Mouse (Mus musculus) stomach, embryonic 14.5 days (tissue): ENCODE data around the gene Vwa1. TPM values are rescaled to one million over a fixed set of nuclear protein-coding genes. Genes with fewer than 3 reads are reported as not detected.
"Not testable (repeated sequence)": the region's sequence is repeated elsewhere in the genome, so short reads cannot be mapped to it uniquely, and the experiment has no call there.

Experiments
- ATAC-seq: fragments of 200-750 bp; cut with Nextera tagmentation; 2 replicates; pipeline ENCODE4 v1.8.0; 2017; ENCODE audit warnings: low read depth, moderate TSS enrichment; ENCODE audit not compliant: insufficient number of reproducible peaks, insufficient read depth, low FRiP score
- H3K27ac ChIP-seq: fragments of 300-500 bp; sonication (generic); 2 replicates; pipeline ENCODE4 v1.5.1; 2014; ENCODE audit warnings: mild to moderate bottlenecking, low read length, moderate library complexity, mixed read lengths
- H3K27me3 ChIP-seq: fragments of 300-500 bp; sonication (generic); 2 replicates; pipeline ENCODE4 v1.6.1; 2014; ENCODE audit warnings: low read length, control low read depth, mixed read lengths; ENCODE audit not compliant: control insufficient read depth, insufficient read depth
- H3K36me3 ChIP-seq: fragments of 300-500 bp; sonication (generic); 2 replicates; pipeline ENCODE4 v1.6.1; 2014; ENCODE audit warnings: mild to moderate bottlenecking, control low read depth, low read length, moderate library complexity, mixed read lengths; ENCODE audit not compliant: control insufficient read depth, insufficient read depth
- H3K4me1 ChIP-seq: fragments of 300-500 bp; sonication (generic); 2 replicates; pipeline ENCODE4 v1.6.1; 2014; ENCODE audit warnings: low read length, control low read depth, mixed read lengths; ENCODE audit not compliant: control insufficient read depth, insufficient read depth
- H3K4me2 ChIP-seq: fragments of 300-500 bp; sonication (generic); replicated peaks from 2 replicates; pipeline ENCODE4 v1.6.1; 2014; ENCODE audit warnings: low read depth, low read length, control low read depth
- H3K4me3 ChIP-seq: fragments of 300-500 bp; sonication (generic); 2 replicates; pipeline ENCODE4 v1.5.1; 2014; ENCODE audit warnings: low read depth, low read length, control low read depth
- H3K9ac ChIP-seq: fragments of 300-500 bp; sonication (generic); replicated peaks from 2 replicates; pipeline ENCODE4 v1.6.1; 2014; ENCODE audit warnings: low read depth, mild to moderate bottlenecking, control low read depth, low read length, moderate library complexity, mixed read lengths
- H3K9me3 ChIP-seq: fragments of 300-500 bp; sonication (generic); 2 replicates; pipeline ENCODE4 v1.6.1; 2016; ENCODE audit warnings: low read depth, low read length, control low read depth; ENCODE audit not compliant: control insufficient read depth
- WGBS: fragments of 180-500 bp; shearing (Covaris S2); extraction: QIAGEN DNeasy Blood & Tissue Kit; methylation state at CpG from one replicate; pipeline ENCODE4 v1.1.7; 2014; 5-methylcytosine and 5-hydroxymethylcytosine counted together
- polyA plus RNA-seq: library from polyadenylated mRNA; unstranded; fragments of >200 nt; fragmentation: Nextera tagmentation; extraction: Ambion mirVana; gene quantifications from 2 replicates; pipeline ENCODE4 v1.2.1, GENCODE M21; 2014

The Vwa1 gene
- polyA plus RNA-seq, 1 experiment from 2014 or later = 26.8 TPM

DNA sequence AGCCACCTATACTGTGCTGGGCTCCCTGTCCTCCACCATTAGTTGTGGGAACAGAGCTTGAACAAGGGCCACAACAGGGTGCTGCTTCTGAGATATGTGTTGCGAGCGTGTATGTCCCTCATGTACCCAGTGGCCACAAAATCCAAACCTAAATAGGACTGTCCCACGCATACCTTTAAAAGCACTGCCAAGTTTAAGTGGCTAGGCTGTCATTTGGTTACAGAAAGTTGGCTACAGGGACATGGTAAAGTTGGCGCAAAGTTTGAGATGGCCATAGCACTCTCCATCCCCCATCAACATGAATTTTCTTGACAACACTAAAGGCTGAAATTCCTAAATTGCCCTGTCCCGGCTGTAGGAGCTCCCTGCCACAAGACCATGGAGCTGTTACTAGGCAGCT, 29.4 kb downstream of the Vwa1 start:
- no peaks in the 10 kb centered on the region for H3K9me3 ChIP-seq
- no peak overlapping the region for H3K27ac ChIP-seq
- H3K9ac ChIP-seq = no peak overlapping the region
- H3K4me2 ChIP-seq = no peak overlapping the region
- H3K27me3 ChIP-seq = no peaks in the 10 kb centered on the region
- H3K36me3 ChIP-seq = peaks cover 76% of the 10 kb centered on the region
- WGBS = 91% methylated on average over 5 of the region's 5 CpGs
- H3K4me3 ChIP-seq = no peak overlapping the region
- ATAC-seq = no peak
- H3K4me1 ChIP-seq = no peaks in the 10 kb centered on the region

DNA sequence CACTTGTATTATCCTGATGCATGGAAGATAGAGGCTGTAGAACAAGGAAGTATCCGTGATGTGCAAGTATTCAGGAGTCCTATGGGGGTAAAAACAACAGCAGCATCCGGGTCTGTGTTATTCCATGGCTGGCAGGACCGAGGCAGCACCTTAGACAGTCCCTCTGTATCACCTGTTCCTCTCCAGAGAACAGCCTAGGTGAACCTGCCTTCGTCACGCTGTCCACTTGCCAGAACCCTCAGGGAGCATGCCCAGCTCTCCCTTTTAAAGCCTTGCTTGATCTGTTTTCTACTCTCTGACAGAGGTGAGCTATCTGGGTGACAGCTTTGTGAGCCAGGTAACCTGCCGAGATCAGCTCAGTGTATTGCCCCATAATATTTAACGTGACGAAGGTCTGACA, 30.0 kb downstream of the Vwa1 start:
- Histone ChIP-seq H3K27ac (no peak overlapping the region), H3K4me2 (no peak overlapping the region), H3K4me1 (no peaks in the 10 kb centered on the region), H3K4me3 (no peak overlapping the region), H3K9ac (no peak overlapping the region), H3K27me3 (no peaks in the 10 kb centered on the region), H3K36me3 (peaks cover 69% of the 10 kb centered on the region), H3K9me3 (no peaks in the 10 kb centered on the region)
- WGBS = 93% methylated on average over 8 of the region's 8 CpGs
- ATAC-seq = no peak

- WGBS = 92% methylated on average over 5 of the region's 5 CpGs
- H3K4me1 ChIP-seq = no peaks in the 10 kb centered on the region
- no peak overlapping the region for H3K27ac ChIP-seq
- H3K27me3 ChIP-seq = no peaks in the 10 kb centered on the region
- no peak overlapping the region for H3K9ac ChIP-seq
- peaks cover 52% of the 10 kb centered on the region for H3K36me3 ChIP-seq
- H3K9me3 ChIP-seq = no peaks in the 10 kb centered on the region
- ATAC-seq = no peak
- H3K4me3 ChIP-seq = no peak overlapping the region
- H3K4me2 ChIP-seq = no peak overlapping the region
Observed at GRCm38 (mm10) chr4:155742684-155743083, 31.8 kb downstream of the Vwa1 start.

GRCm38 (mm10) chr4:155740681-155741080, 33.8 kb downstream of the Vwa1 start:
- not testable (repeated sequence) for H3K27me3 ChIP-seq, H3K4me2 ChIP-seq, ATAC-seq, H3K4me3 ChIP-seq, H3K9ac ChIP-seq, H3K27ac ChIP-seq, H3K9me3 ChIP-seq, H3K4me1 ChIP-seq
- peaks cover 36% of the 10 kb centered on the region for H3K36me3 ChIP-seq
- 90% methylated on average over 10 of the region's 10 CpGs for WGBS

DNA sequence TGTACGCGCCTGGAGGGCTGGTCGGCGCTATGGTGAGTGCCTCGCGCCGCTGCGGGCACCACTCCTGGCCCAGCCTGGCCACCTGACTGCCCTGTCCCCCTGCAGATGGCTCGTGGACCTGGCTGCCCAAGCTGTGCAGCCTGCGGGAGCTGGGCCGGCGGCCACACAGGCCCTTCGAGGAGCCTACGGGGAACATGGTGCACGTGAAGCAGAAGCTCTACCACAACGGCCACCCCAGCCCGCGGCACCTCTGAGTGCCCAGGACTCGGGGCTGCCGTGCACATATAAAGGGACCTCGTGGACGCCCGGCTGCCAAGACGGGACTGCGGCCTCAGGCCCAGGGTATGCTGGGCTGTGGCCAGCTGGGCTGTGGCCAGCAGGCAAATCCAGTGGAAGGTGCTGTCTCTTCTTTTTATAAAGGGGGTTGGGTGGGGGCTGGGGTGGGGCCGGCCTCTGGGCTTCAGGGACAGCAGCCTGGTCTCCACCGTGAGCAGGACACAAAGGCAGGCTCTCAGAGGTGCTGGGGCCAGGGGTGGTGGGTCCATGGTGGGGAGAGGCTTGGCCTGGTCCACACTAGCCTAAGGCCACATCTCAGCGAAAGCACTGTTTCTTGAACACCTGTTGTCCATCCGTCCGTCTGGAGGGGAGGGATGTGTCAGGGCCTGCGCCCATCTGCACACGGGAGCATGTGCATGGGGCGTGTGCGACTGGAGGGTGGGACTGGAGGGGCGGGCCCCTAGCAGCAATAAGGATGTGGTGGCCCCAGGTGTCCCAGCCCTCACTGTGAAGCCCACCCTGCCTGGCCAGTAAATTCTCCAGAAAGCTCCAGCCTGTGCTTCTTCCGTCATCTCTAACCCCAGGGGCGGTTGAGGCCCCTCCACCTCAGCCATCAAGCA, 34.5 kb downstream of the Vwa1 start:
- H3K27me3 ChIP-seq = no peaks in the 10 kb centered on the region
- H3K4me3 ChIP-seq = no peak overlapping the region
- peaks cover 7% of the 10 kb centered on the region for H3K4me1 ChIP-seq
- 79% methylated on average over 37 of the region's 37 CpGs for WGBS
- H3K36me3 ChIP-seq = peaks cover 31% of the 10 kb centered on the region
- H3K27ac ChIP-seq = no peak overlapping the region
- no peak overlapping the region for H3K9ac ChIP-seq
- no peaks in the 10 kb centered on the region for H3K9me3 ChIP-seq
- ATAC-seq = no peak
- no peak overlapping the region for H3K4me2 ChIP-seq

- no peak for ATAC-seq
- H3K4me1 ChIP-seq = peaks cover 7% of the 10 kb centered on the region
- WGBS = 83% methylated on average over 6 of the region's 6 CpGs
- no peak overlapping the region for H3K4me2 ChIP-seq
- H3K4me3 ChIP-seq = no peak overlapping the region
- H3K27me3 ChIP-seq = no peaks in the 10 kb centered on the region
- peaks cover 24% of the 10 kb centered on the region for H3K36me3 ChIP-seq
- H3K27ac ChIP-seq = no peak overlapping the region
- no peaks in the 10 kb centered on the region for H3K9me3 ChIP-seq
- H3K9ac ChIP-seq = no peak overlapping the region
Observed at GRCm38 (mm10) chr4:155739152-155739551, 35.3 kb downstream of the Vwa1 start.

DNA sequence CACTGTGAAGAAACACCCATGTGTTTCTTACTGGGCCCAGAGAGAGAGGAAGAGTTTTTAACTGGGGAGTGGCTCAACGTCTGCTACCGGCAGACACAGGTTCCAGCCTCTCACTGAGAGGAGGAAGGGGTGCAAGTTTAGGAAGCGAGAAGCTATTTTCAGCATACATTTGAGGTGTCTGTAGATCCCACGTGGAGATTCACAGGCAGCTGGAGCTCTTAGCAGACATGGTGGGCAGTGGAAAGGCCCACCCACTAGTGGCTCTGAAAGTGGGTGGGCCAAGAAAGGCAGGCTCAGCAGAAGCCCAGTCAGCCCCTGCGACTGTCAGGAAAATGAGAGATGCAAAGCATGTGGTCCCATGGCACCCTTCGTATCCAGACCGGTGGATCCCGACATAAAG, 36.2 kb downstream of the Vwa1 start:
- no peak overlapping the region for H3K4me3 ChIP-seq
- H3K27ac ChIP-seq = no peak overlapping the region
- WGBS = 45% methylated on average over 8 of the region's 8 CpGs
- peaks cover 7% of the 10 kb centered on the region for H3K4me1 ChIP-seq
- no peak overlapping the region for H3K9ac ChIP-seq
- peaks cover 17% of the 10 kb centered on the region for H3K36me3 ChIP-seq
- no peaks in the 10 kb centered on the region for H3K9me3 ChIP-seq
- ATAC-seq = no peak
- H3K27me3 ChIP-seq = no peaks in the 10 kb centered on the region
- no peak overlapping the region for H3K4me2 ChIP-seq

DNA sequence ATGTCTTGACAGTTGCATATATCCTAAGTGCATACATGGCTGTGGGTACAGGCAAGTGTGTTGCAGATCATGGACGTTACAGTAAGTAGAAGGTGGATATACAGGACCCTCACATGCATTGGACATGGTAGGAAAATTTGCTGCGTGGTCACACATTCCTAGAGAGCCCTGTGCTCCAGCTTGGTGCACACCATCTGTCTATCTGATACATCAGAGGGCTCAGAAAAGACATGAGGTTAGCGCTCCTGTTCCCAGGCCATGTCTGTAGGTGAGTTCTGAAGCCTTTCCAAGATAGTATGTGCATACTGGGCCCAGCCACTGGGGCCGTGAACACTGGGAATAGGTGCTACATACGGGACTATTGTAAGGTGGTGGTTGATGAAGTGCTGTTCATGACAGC, 38.1 kb downstream of the Vwa1 start:
- Histone ChIP-seq H3K9me3 (no peaks in the 10 kb centered on the region), H3K4me2 (no peak overlapping the region), H3K27me3 (no peaks in the 10 kb centered on the region), H3K27ac (no peak overlapping the region), H3K4me3 (no peak overlapping the region), H3K9ac (no peak overlapping the region), H3K36me3 (peaks cover 15% of the 10 kb centered on the region), H3K4me1 (peaks cover 7% of the 10 kb centered on the region)
- WGBS = 90% methylated on average over 5 of the region's 5 CpGs
- no peak for ATAC-seq

- Histone ChIP-seq H3K4me1 (peaks cover 7% of the 10 kb centered on the region), H3K27ac (no peak overlapping the region)
- WGBS = 66% methylated on average over 5 of the region's 5 CpGs
Observed at GRCm38 (mm10) chr4:155735788-155736187, 38.7 kb downstream of the Vwa1 start.

More at GRCm38 (mm10) chr4:155735788-155736187, 38.7 kb downstream of the Vwa1 start:
- Histone ChIP-seq H3K36me3 (peaks cover 9% of the 10 kb centered on the region), H3K9me3 (no peaks in the 10 kb centered on the region), H3K4me3 (peak overlapping the region; percentile 62), H3K27me3 (no peaks in the 10 kb centered on the region), H3K4me2 (peak overlapping the region; percentile 58), H3K9ac (peak overlapping the region; percentile 77)
- ATAC-seq = no peak
